Comparison of ENCODE assay signal across 8 mouse cellular contexts in genomic region chr14:22578224-22578623, GRCm38 (mm10).
DNase-seq lines count a peak whose midpoint lies in the region; ATAC-seq and TF ChIP-seq lines count a peak whose summit lies in the region.

No protein-coding gene starts in this region.

- H3K27me3 ChIP-seq in G1E (ENCODE audit: insufficient read depth, low read length): no peaks in the 10 kb centered on the region
- peaks cover 21% of the 10 kb centered on the region for H3K27me3 ChIP-seq in forebrain, postnatal 0 days (ENCODE audit: insufficient read depth, low read length)

- WGBS in forebrain, postnatal 0 days: 18% methylated on average over 6 of the region's 6 CpGs

- peak; percentile 52 for TF ChIP-seq CTCF in G1E (IDR thresholded peaks at IDR 0.05; ENCODE audit: low read depth, low read length)
- peak; percentile 98 for TF ChIP-seq CTCF in forebrain, postnatal 0 days (IDR thresholded peaks at IDR 0.05; ENCODE audit: low read depth)

- no peaks in the 10 kb centered on the region for H3K36me3 ChIP-seq in G1E (replicated peaks)
- no peaks in the 10 kb centered on the region for H3K36me3 ChIP-seq in forebrain, postnatal 0 days (ENCODE audit: insufficient read depth)

- no peak overlapping the region for H3K27ac ChIP-seq in forebrain, postnatal 0 days (ENCODE audit: low read depth, low read length)

- peak overlapping the region; percentile 30; the same call in 1 of the 2 replicates for H3K4me2 ChIP-seq in forebrain, postnatal 0 days (ENCODE audit: low read depth)

- H3K4me3 ChIP-seq in G1E (ENCODE audit: low read depth, low read length): no peak overlapping the region
- no peak overlapping the region for H3K4me3 ChIP-seq in forebrain, postnatal 0 days (ENCODE audit: low read depth, low read length)

- no peaks in the 10 kb centered on the region for H3K4me1 ChIP-seq in G1E (ENCODE audit: insufficient read depth, low read depth, low read length)
- H3K4me1 ChIP-seq in forebrain, postnatal 0 days (ENCODE audit: insufficient read depth): no peaks in the 10 kb centered on the region; the same call in 1 of the 2 replicates

- H3K9ac ChIP-seq in forebrain, postnatal 0 days: no peak overlapping the region

- peaks cover 29% of the 10 kb centered on the region for H3K9me3 ChIP-seq in G1E (replicated peaks)
- H3K9me3 ChIP-seq in forebrain, postnatal 0 days (ENCODE audit: low read length): no peaks in the 10 kb centered on the region

- DNase-seq in G1E (ENCODE audit: low spot score): no peak
- DNase-seq in forebrain, postnatal 0 days: peak; percentile 92
- peak; percentile 79 to 91 for DNase-seq in layer of hippocampus, adult 8-10 months (ENCODE audit: low spot score in 2 of 2)
- DNase-seq in lung, postnatal 10 days: peak; percentile 92
- DNase-seq in retina, adult 2 months (ENCODE audit: low read depth, low spot score): peak; percentile 48
- DNase-seq in thymus, postnatal 25 days: peak; percentile 67

- ATAC-seq in G1E (ENCODE audit: extremely low read depth, insufficient number of reproducible peaks, low FRiP score, poor library complexity, severe bottlenecking): no peak
- peak; percentile 47 for ATAC-seq in cerebellum, adult (ENCODE audit: insufficient number of reproducible peaks, low FRiP score, low TSS enrichment)
- ATAC-seq in forebrain, postnatal 0 days: peak; percentile 70
- ATAC-seq in hematopoietic stem cell, adult 5-6 weeks (replicated peaks in 1 of 2; ENCODE audit: insufficient read depth in 1 of 2, low FRiP score in 2 of 2, low TSS enrichment in 1 of 2, low read depth in 1 of 2, poor library complexity in 2 of 2, severe bottlenecking in 2 of 2): peak; percentile 71 to 82; a peak in 3 of 4 replicates
